Mouse (Mus musculus) small intestine, adult 2 months (tissue): ENCODE measurements around the gene Olfr463. TPM values are rescaled to one million over a fixed set of nuclear protein-coding genes. Genes with fewer than 3 reads are reported as not detected.

Experiments used
- H3K27ac ChIP-seq: fragments of 200-500 bp; 2 replicates; pipeline ENCODE4 v1.5.1; 2012; ENCODE audit warnings: low read depth, low read length, control low read depth, inconsistent platforms; ENCODE audit not compliant: insufficient read depth
- H3K27me3 ChIP-seq: fragments of 200-500 bp; 2 replicates; pipeline ENCODE4 v1.6.1; 2012; ENCODE audit warnings: mild to moderate bottlenecking, moderate library complexity, low read length, inconsistent platforms; ENCODE audit not compliant: control insufficient read depth, insufficient read depth
- H3K36me3 ChIP-seq: fragments of 200-500 bp; 2 replicates; pipeline ENCODE4 v1.6.1; 2012; ENCODE audit warnings: mild to moderate bottlenecking, low read length, control low read depth, inconsistent platforms; ENCODE audit not compliant: control insufficient read depth, insufficient read depth
- H3K4me1 ChIP-seq: fragments of 200-500 bp; 2 replicates; pipeline ENCODE4 v1.6.1; 2012; ENCODE audit warnings: low read length, inconsistent platforms, mixed read lengths; ENCODE audit not compliant: control insufficient read depth, insufficient read depth, insufficient read length
- H3K4me3 ChIP-seq: fragments of 200-500 bp; 2 replicates; pipeline ENCODE4 v1.5.1; 2012; ENCODE audit warnings: low read depth, mild to moderate bottlenecking, control low read depth, inconsistent platforms, low read length, moderate library complexity
- CTCF ChIP-seq: fragments of 200-500 bp; IDR thresholded peaks from 2 replicates; pipeline ENCODE4 v1.5.1; 2012; ENCODE audit warnings: low read depth, mild to moderate bottlenecking, control low read depth, inconsistent platforms, low read length, moderate library complexity, mixed read lengths; ENCODE audit not compliant: insufficient replicate concordance, insufficient read length; ENCODE audit errors: extremely low read depth
- POLR2A ChIP-seq: fragments of 200-500 bp; IDR thresholded peaks from 2 replicates; pipeline ENCODE4 v1.6.1; 2012; ENCODE audit warnings: low read depth, mild to moderate bottlenecking, control low read depth, inconsistent platforms, low read length, moderate library complexity
- WGBS: fragments of 180-500 bp; shearing (Covaris S2); methylation state at CpG from one replicate; pipeline ENCODE4 v1.1.7; 2018; 5-methylcytosine and 5-hydroxymethylcytosine counted together
- polyA plus RNA-seq: library from polyadenylated mRNA; depleted of rRNA; stranded (reverse); fragments of >200 nt; gene quantifications from 2 replicates; pipeline ENCODE4 v1.2.3, GENCODE M21; 2012

Olfr463 gene
- polyA plus RNA-seq, 1 experiment: not detected

DNA sequence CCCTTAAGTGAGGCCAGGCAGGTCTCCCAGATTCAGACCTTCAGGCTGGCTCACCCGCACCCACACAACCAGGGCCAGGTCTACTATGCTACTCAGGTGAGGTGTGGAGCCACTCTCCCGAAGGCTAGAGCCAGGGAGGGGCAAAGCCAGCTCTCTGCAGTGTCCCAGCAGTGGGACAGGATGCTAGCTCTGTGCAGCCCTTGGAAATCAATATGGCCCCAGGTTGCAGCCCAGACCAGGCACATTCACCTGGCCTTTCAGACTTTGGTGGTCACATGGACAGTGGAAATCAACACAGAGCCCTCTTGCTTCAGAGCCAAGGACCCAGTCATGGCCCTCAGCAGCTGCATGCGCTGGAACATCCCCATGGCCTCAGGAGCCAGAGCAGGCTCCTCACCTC, 7.1 kb upstream of the Olfr463 start:
- 73% methylated on average over 3 of the region's 3 CpGs for WGBS
- H3K4me3 ChIP-seq: no peak overlapping the region
- H3K27ac ChIP-seq: no peak overlapping the region
- H3K4me1 ChIP-seq: no peaks in the 10 kb centered on the region
- no peaks in the 10 kb centered on the region for H3K27me3 ChIP-seq
- no peaks in the 10 kb centered on the region for H3K36me3 ChIP-seq
- TF ChIP-seq CTCF (no peak), POLR2A (no peak)

GRCm38 (mm10) chr11:87892168-87892567, 5.0 kb downstream of the Olfr463 start, which contains the start of gene Olfr462:
TSS of gene Olfr462 (minus strand) at chr11:87892268.
- H3K4me1 ChIP-seq: no peaks in the 10 kb centered on the region
- TF ChIP-seq CTCF (no peak), POLR2A (no peak)
- H3K27ac ChIP-seq: no peak within 1 kb of the TSS
- H3K27me3 ChIP-seq: no peaks in the 10 kb centered on the region
- H3K4me3 ChIP-seq: no peak within 1 kb of the TSS
- WGBS: 85% methylated on average over 6 of the region's 6 CpGs
- no peaks in the 10 kb centered on the region for H3K36me3 ChIP-seq

GRCm38 (mm10) chr11:87884856-87885255, 12.3 kb downstream of the Olfr463 start:
- TF ChIP-seq CTCF (no peak), POLR2A (no peak)
- Histone ChIP-seq H3K27me3 (no peaks in the 10 kb centered on the region), H3K36me3 (no peaks in the 10 kb centered on the region), H3K4me1 (peaks cover 3% of the 10 kb centered on the region; the same call in 1 of the 2 replicates), H3K4me3 (no peak overlapping the region), H3K27ac (no peak overlapping the region)
- 83% methylated on average over 5 of the region's 5 CpGs for WGBS

GRCm38 (mm10) chr11:87883493-87883892, 13.7 kb downstream of the Olfr463 start:
- Histone ChIP-seq H3K27ac (no peak overlapping the region), H3K27me3 (no peaks in the 10 kb centered on the region), H3K4me1 (peaks cover 3% of the 10 kb centered on the region; the same call in 1 of the 2 replicates), H3K36me3 (no peaks in the 10 kb centered on the region), H3K4me3 (no peak overlapping the region)
- TF ChIP-seq CTCF: peak; percentile 4; the same call in 1 of the 2 replicates
- no peak for TF ChIP-seq POLR2A
- WGBS: 51% methylated on average over 5 of the region's 5 CpGs

DNA sequence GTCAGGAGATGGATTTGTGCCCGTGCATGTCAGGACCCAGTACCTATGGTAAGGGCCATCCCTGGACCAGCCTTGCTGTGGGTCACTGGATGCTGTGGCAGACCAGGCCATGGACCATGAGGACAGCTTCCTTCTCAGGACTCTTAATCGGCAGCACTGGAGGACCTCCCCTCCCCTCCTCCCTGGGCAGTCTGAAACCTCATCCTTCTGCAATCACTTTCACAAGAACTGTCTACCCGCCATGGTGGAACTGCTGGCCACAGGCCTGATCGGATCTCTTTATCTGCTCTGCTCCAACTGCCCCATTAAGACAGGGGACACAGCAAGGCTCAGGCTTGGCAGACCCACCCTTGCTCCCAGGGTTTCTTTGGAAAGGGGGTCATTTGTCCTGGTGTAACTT, 15.5 kb downstream of the Olfr463 start:
- WGBS: 72% methylated on average over 4 of the region's 4 CpGs
- H3K27me3 ChIP-seq: no peaks in the 10 kb centered on the region

DNA sequence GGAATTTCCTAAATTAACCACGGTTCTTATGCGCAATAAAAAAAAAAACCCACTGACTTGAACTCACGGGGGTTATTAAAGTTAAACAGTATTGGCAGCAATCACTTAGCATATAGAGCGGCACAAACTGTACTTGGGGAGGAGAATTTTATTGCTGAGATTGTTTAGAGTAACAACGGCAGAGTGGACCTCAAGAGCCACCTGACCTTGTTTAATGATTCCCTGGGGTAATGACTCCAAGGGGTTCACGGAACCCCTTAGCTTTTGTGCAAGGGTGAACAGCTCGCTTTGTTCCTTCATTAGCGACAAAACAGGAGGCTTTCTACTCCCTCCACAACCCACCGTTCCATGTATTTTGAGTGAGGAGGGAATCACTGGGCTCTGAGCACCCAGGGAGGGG, 17.4 kb downstream of the Olfr463 start:
- H3K4me3 ChIP-seq: no peak overlapping the region
- no peak for TF ChIP-seq POLR2A
- TF ChIP-seq CTCF: no peak
- H3K27ac ChIP-seq: no peak overlapping the region
- no peaks in the 10 kb centered on the region for H3K27me3 ChIP-seq
- WGBS: 25% methylated on average over 9 of the region's 9 CpGs
- peaks cover 7% of the 10 kb centered on the region; the same call in 1 of the 2 replicates for H3K4me1 ChIP-seq
- H3K36me3 ChIP-seq: no peaks in the 10 kb centered on the region

More for the DNA sequence above, 15.5 kb downstream of the Olfr463 start:
- Histone ChIP-seq H3K4me1 (peaks cover 3% of the 10 kb centered on the region; the same call in 1 of the 2 replicates), H3K4me3 (no peak overlapping the region), H3K27ac (no peak overlapping the region), H3K36me3 (no peaks in the 10 kb centered on the region)
- TF ChIP-seq CTCF (no peak), POLR2A (no peak)

DNA sequence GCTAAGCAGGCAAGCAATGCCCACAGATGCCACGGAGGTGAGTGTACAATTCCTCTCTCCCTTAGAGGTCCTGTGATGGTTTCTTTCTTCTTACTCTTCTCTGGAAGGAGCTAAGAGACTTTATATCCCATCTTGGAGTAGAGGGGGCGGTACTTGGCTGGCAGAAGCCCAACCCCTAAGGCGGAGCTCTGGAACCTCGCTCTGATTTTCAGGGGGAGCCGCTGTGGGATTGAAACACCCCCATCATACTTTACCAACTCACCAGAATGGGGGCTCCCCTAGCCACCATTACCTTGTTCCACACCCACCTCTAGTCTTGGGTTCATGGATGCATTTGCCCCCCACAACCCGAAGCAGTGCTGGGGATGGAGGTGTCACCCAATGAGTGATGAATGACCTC, 21.8 kb downstream of the Olfr463 start, which contains the start of gene Epx:
Gene Epx, minus strand, starts transcription at position 101 of the 400 bp plus-strand sequence.
- TF ChIP-seq POLR2A (no peak), CTCF (no peak)
- Histone ChIP-seq H3K27ac (no peak within 1 kb of the TSS), H3K36me3 (no peaks in the 10 kb centered on the region), H3K27me3 (no peaks in the 10 kb centered on the region), H3K4me3 (no peak within 1 kb of the TSS), H3K4me1 (peaks cover 7% of the 10 kb centered on the region; the same call in 1 of the 2 replicates)
- WGBS: 79% methylated on average over 6 of the region's 6 CpGs

- Histone ChIP-seq H3K27ac (no peak overlapping the region), H3K4me3 (no peak overlapping the region), H3K4me1 (peaks cover 4% of the 10 kb centered on the region; the same call in 1 of the 2 replicates), H3K36me3 (no peaks in the 10 kb centered on the region), H3K27me3 (no peaks in the 10 kb centered on the region)
- 28% methylated on average over 8 of the region's 8 CpGs for WGBS
- TF ChIP-seq POLR2A (no peak), CTCF (no peak)
These were observed 25.4 kb downstream of the Olfr463 start for GRCm38 (mm10) chr11:87871766-87872165.
